Mouse (Mus musculus) limb, embryonic 14.5 days (tissue): ENCODE results near the gene Chn2. TPM values are rescaled to one million over a fixed set of nuclear protein-coding genes. Genes with fewer than 3 reads are reported as not detected.

ENCODE experiments used
- ATAC-seq: fragments of 200-750 bp; cut with Nextera tagmentation; 2 replicates; pipeline ENCODE4 v1.8.0; 2017; ENCODE audit warnings: low read depth, moderate number of reproducible peaks, moderate TSS enrichment; ENCODE audit not compliant: low FRiP score
- DNase-seq: peaks from one replicate; pipeline ENCODE4 v3.0.0-alpha.2; 2015; ENCODE audit warnings: low spot score
- H3K27ac ChIP-seq: fragments of 300-500 bp; sonication (generic); replicated peaks from 2 replicates; pipeline ENCODE4 v1.5.1; 2014; ENCODE audit warnings: low read depth, mild to moderate bottlenecking, low read length, moderate library complexity, mixed read lengths
- H3K27me3 ChIP-seq: fragments of 300-500 bp; sonication (generic); 2 replicates; pipeline ENCODE4 v1.6.1; 2014; ENCODE audit warnings: low read length, mixed read lengths; ENCODE audit not compliant: control insufficient read depth, insufficient read depth
- H3K36me3 ChIP-seq: fragments of 300-500 bp; sonication (generic); 2 replicates; pipeline ENCODE4 v1.6.1; 2014; ENCODE audit warnings: mild to moderate bottlenecking, low read length, moderate library complexity, mixed read lengths; ENCODE audit not compliant: control insufficient read depth, insufficient read depth
- H3K4me1 ChIP-seq: fragments of 300-500 bp; sonication (generic); 2 replicates; pipeline ENCODE4 v1.6.1; 2014; ENCODE audit warnings: antibody characterized with exemption, low read length, mixed read lengths; ENCODE audit not compliant: control insufficient read depth, insufficient read depth
- H3K4me2 ChIP-seq: fragments of 300-500 bp; sonication (generic); replicated peaks from 2 replicates; pipeline ENCODE4 v1.6.1; 2014; ENCODE audit warnings: low read depth, mild to moderate bottlenecking, low read length, moderate library complexity; ENCODE audit not compliant: severe bottlenecking
- H3K4me3 ChIP-seq: fragments of 300-500 bp; sonication (generic); replicated peaks from 2 replicates; pipeline ENCODE4 v1.5.1; 2014; ENCODE audit warnings: low read length
- H3K9ac ChIP-seq: fragments of 300-500 bp; sonication (generic); 2 replicates; pipeline ENCODE4 v1.6.1; 2014; ENCODE audit warnings: mild to moderate bottlenecking, low read depth, low read length, moderate library complexity; ENCODE audit not compliant: severe bottlenecking
- H3K9me3 ChIP-seq: fragments of 300-500 bp; sonication (generic); 2 replicates; pipeline ENCODE4 v1.6.1; 2016; ENCODE audit warnings: low read length; ENCODE audit not compliant: control insufficient read depth
- POLR2A ChIP-seq: fragments of 200-500 bp; IDR thresholded peaks from 2 replicates; pipeline ENCODE4 v1.8.0; 2012; ENCODE audit warnings: inconsistent platforms, mild to moderate bottlenecking, moderate library complexity, borderline replicate concordance; ENCODE audit not compliant: insufficient read depth, insufficient read length; ENCODE audit errors: extremely low read depth
- WGBS: fragments of 180-500 bp; shearing (Covaris S2); extraction: QIAGEN DNeasy Blood & Tissue Kit; methylation state at CpG from one replicate; pipeline ENCODE4 v1.1.7; 2014; 5-methylcytosine and 5-hydroxymethylcytosine counted together
- polyA plus RNA-seq, 2 experiments: library from polyadenylated mRNA; depleted of rRNA in 1 of 2; stranded (reverse) in 1 of 2; unstranded in 1 of 2; fragments of >200 nt; fragmentation: Nextera tagmentation in 1 of 2; extraction: Ambion mirVana in 1 of 2; gene quantifications; 2 replicates each; pipeline versions ENCODE4 v1.2.1 to v1.2.3; 2012 to 2014

Chn2 gene
- polyA plus RNA-seq, 2 experiments, result 11.5 to 14.3 TPM

GRCm38 (mm10) chr6:54326671-54327625 is 287.6 kb downstream of the Chn2 start:
- H3K4me3 ChIP-seq, result peak overlapping the region; percentile 43
- no peaks in the 10 kb centered on the region for H3K36me3 ChIP-seq
- H3K4me1 ChIP-seq, result peaks cover 14% of the 10 kb centered on the region
- TF ChIP-seq POLR2A, result no peak
- peak overlapping the region; percentile 40; the same call in 1 of the 2 replicates for H3K9ac ChIP-seq
- DNase-seq, result peak; percentile 40
- under 1% methylated on average over 53 of the region's 53 CpGs for WGBS
- peaks cover 46% of the 10 kb centered on the region for H3K27me3 ChIP-seq
- ATAC-seq, result peak; percentile 72; the same call in 1 of the 2 replicates
- no peaks in the 10 kb centered on the region for H3K9me3 ChIP-seq
- H3K4me2 ChIP-seq, result peak overlapping the region; percentile 87
- H3K27ac ChIP-seq, result no peak overlapping the region

DNA sequence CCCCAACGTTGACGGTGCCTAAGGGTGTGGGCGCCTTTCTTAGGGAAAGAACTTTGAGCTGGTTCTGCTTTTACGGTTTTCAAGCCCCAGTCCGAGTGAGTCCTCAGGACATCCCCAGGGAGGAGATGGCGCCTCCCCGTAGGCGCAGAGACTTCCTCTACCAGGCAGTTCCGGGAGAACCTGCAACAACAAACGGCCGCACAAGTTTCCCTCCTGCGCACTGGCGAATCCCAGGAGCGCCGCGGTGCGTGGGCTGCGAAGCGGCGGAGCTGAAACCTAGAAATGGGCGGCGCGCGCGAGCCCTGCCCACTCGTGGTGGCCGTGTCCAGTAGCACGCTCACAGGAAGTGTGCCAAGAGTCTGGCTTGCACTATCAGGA is 288.3 kb downstream of the Chn2 start:
- H3K27me3 ChIP-seq, result peaks cover 46% of the 10 kb centered on the region
- under 1% methylated on average over 28 of the region's 28 CpGs for WGBS
- TF ChIP-seq POLR2A, result no peak
- H3K36me3 ChIP-seq, result no peaks in the 10 kb centered on the region
- no peak for ATAC-seq
- no peaks in the 10 kb centered on the region for H3K9me3 ChIP-seq
- peak overlapping the region; percentile 43 for H3K4me3 ChIP-seq
- H3K9ac ChIP-seq, result peak overlapping the region; percentile 40; the same call in 1 of the 2 replicates
- peak; percentile 48 for DNase-seq
- H3K27ac ChIP-seq, result no peak overlapping the region
- H3K4me1 ChIP-seq, result peaks cover 18% of the 10 kb centered on the region
- H3K4me2 ChIP-seq, result peak overlapping the region; percentile 87

GRCm38 (mm10) chr6:54328783-54329182 is 289.4 kb downstream of the Chn2 start:
- Histone ChIP-seq H3K27me3 (peaks cover 50% of the 10 kb centered on the region), H3K4me3 (no peak overlapping the region), H3K4me2 (no peak overlapping the region), H3K4me1 (peaks cover 26% of the 10 kb centered on the region), H3K36me3 (no peaks in the 10 kb centered on the region), H3K27ac (no peak overlapping the region), H3K9me3 (no peaks in the 10 kb centered on the region), H3K9ac (no peak overlapping the region)
- DNase-seq, result no peak
- TF ChIP-seq POLR2A, result no peak
- no peak for ATAC-seq
- 91% methylated on average over 5 of the region's 5 CpGs for WGBS

DNA sequence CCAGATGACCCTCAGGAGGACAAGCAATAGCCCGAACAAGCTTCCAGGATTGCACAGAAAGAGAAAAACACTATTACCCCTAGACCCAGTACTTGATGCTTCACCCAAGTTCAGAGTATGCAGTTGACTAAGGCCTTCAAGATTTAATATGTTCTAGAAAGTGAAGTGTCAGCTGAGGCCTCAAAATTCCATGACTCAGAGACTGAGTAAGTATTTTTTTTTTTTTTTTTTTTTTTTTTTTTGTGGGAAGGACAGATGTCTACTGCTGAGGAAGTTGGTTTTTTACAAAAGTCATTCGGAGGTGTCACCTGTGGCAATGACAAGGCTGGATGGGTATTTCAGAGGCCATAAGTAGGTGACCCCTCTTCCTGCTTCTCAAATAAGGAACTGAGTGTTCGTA is 290.2 kb downstream of the Chn2 start:
- no peak overlapping the region for H3K9ac ChIP-seq
- H3K4me3 ChIP-seq, result no peak overlapping the region
- H3K27me3 ChIP-seq, result peaks cover 45% of the 10 kb centered on the region
- H3K4me1 ChIP-seq, result peaks cover 31% of the 10 kb centered on the region
- DNase-seq (no peak), ATAC-seq (no peak)
- no peak for TF ChIP-seq POLR2A
- 88% methylated on average over 3 of the region's 3 CpGs for WGBS
- no peak overlapping the region for H3K4me2 ChIP-seq
- no peak overlapping the region for H3K27ac ChIP-seq
- no peaks in the 10 kb centered on the region for H3K36me3 ChIP-seq
- no peaks in the 10 kb centered on the region for H3K9me3 ChIP-seq

- no peak overlapping the region for H3K27ac ChIP-seq
- H3K27me3 ChIP-seq, result peaks cover 41% of the 10 kb centered on the region
- peaks cover 31% of the 10 kb centered on the region for H3K4me1 ChIP-seq
- H3K9me3 ChIP-seq, result no peaks in the 10 kb centered on the region
- H3K36me3 ChIP-seq, result no peaks in the 10 kb centered on the region
- no peak overlapping the region for H3K4me2 ChIP-seq
- WGBS, result 88% methylated on average over 10 of the region's 10 CpGs
- DNase-seq, result no peak
- H3K4me3 ChIP-seq, result no peak overlapping the region
- no peak overlapping the region for H3K9ac ChIP-seq
- no peak for ATAC-seq
- TF ChIP-seq POLR2A, result no peak
Observed at GRCm38 (mm10) chr6:54330166-54330565, 290.8 kb downstream of the Chn2 start.
